Mouse (Mus musculus) liver, embryonic 14.5 days (tissue): ENCODE measurements around the gene Slc35b2.

Experiments used
- CTCF ChIP-seq: IDR thresholded peaks from 2 replicates; pipeline ENCODE4 v1.5.1; 2016; ENCODE audit warnings: antibody characterized with exemption, low read depth, control low read depth
- EP300 ChIP-seq: IDR thresholded peaks from 2 replicates; pipeline ENCODE4 v1.6.1; 2016; ENCODE audit warnings: antibody characterized with exemption, low read depth

- TF ChIP-seq CTCF = no peak
- TF ChIP-seq EP300 = no peak
Measured at GRCm38 (mm10) chr17:45585725-45586448, 22.2 kb downstream of the Slc35b2 start.
